Mouse (Mus musculus): ENCODE measurements around the gene Zscan4b. TPM values are rescaled to one million over a fixed set of nuclear protein-coding genes. Genes with fewer than 3 reads are reported as not detected.
"Not testable (repeated sequence)": the region's sequence is repeated elsewhere in the genome, so short reads cannot be mapped to it uniquely, and the experiment has no call there.

The Zscan4b gene
- not detected in 2 replicates for polyA plus RNA-seq (2015; fragmentation: Nextera tagmentation; extraction: Ambion mirVana)

- not testable (repeated sequence) for H3K9ac ChIP-seq (ENCODE audit: low read depth, low read length); H3K27ac ChIP-seq (ENCODE audit: low read depth, low read length); H3K4me3 ChIP-seq (ENCODE audit: low read length); H3K9me3 ChIP-seq (ENCODE audit: control insufficient read depth, low read length); H3K4me2 ChIP-seq (ENCODE audit: low read length); H3K4me1 ChIP-seq (ENCODE audit: control insufficient read depth, insufficient read depth, low read depth, low read length); H3K36me3 ChIP-seq (ENCODE audit: control insufficient read depth, insufficient read depth, low read length); ATAC-seq; H3K27me3 ChIP-seq (replicated peaks; ENCODE audit: control insufficient read depth, insufficient read depth, low read length)
- 100% methylated on average over 1 of the region's 1 CpGs for WGBS
Observed at GRCm38 (mm10) chr7:10904950-10905349, at the start of gene Zscan4b. Gene Zscan4b (minus strand): TSS chr7:10905050.

Other genes starting within 250 kb of the Zscan4b start
- not detected in 2 replicates for gene Nlrp4b, start 217.3 kb downstream of the Zscan4b start, polyA plus RNA-seq (2015; fragmentation: Nextera tagmentation; extraction: Ambion mirVana)
- gene Vmn1r71, start 150.7 kb downstream of the Zscan4b start, polyA plus RNA-seq (2015; fragmentation: Nextera tagmentation; extraction: Ambion mirVana) = not detected in 2 replicates
- not detected in 2 replicates for gene Zscan4c, start 100.7 kb upstream of the Zscan4b start, polyA plus RNA-seq (2015; fragmentation: Nextera tagmentation; extraction: Ambion mirVana)
- gene Zscan4-ps1, start 164.6 kb upstream of the Zscan4b start, polyA plus RNA-seq (2015; fragmentation: Nextera tagmentation; extraction: Ambion mirVana) = not detected in 2 replicates